ENCODE assay signal across 21 mouse cellular contexts in genomic region chr5:5032446-5032845, GRCm38 (mm10).
DNase-seq lines count a peak whose midpoint lies in the region; ATAC-seq lines count a peak whose summit lies in the region.
"Had no signal": no experiment of that assay in that cellular context is flagged by ENCODE, and none has a peak within 500 bp of the region (broad histone marks: within the 10 kb centered on the region; RNA-seq: fewer than 3 reads in every experiment).

No protein-coding gene starts in this region.

- H3K4me1 ChIP-seq in forebrain, embryonic 14.5 days (ENCODE audit: control insufficient read depth, insufficient read depth, low read length) = peaks cover 10% of the 10 kb centered on the region; the same call in 1 of the 2 replicates
- no peaks in the 10 kb centered on the region for H3K4me1 ChIP-seq in forebrain, embryonic 10.5 days
- peaks cover 16% of the 10 kb centered on the region for H3K4me1 ChIP-seq in forebrain, embryonic 15.5 days
- H3K4me1 ChIP-seq in hindbrain, embryonic 12.5 days = peaks cover 6% of the 10 kb centered on the region
- H3K4me1 ChIP-seq in midbrain, embryonic 15.5 days = peaks cover 9% of the 10 kb centered on the region; the same call in 1 of the 2 replicates
- H3K4me1 ChIP-seq: heart, embryonic 12.5 days; limb, embryonic 10.5 days had no signal

- no peak overlapping the region for H3K4me2 ChIP-seq in forebrain, embryonic 14.5 days (ENCODE audit: low read length)
- no peak overlapping the region for H3K4me2 ChIP-seq in forebrain, embryonic 15.5 days (replicated peaks)
- H3K4me2 ChIP-seq in hindbrain, embryonic 12.5 days (replicated peaks) = no peak overlapping the region
- no peak overlapping the region for H3K4me2 ChIP-seq in midbrain, embryonic 15.5 days
- H3K4me2 ChIP-seq: heart, embryonic 12.5 days had no signal

- no peak for ATAC-seq in forebrain, embryonic 14.5 days
- ATAC-seq in forebrain, embryonic 15.5 days (replicated peaks) = no peak
- 0 out of 2 replicates have a peak, but pooled peaks have one; percentile 41 for ATAC-seq in hindbrain, embryonic 12.5 days (ENCODE audit: low FRiP score)
- no peak for ATAC-seq in midbrain, embryonic 15.5 days (replicated peaks)
- no peak for ATAC-seq in frontal cortex, adult (ENCODE audit: low TSS enrichment)
- ATAC-seq: inflammation-experienced regulatory T-cells, adult 6 months; liver, postnatal 0 days had no signal

- WGBS in forebrain, embryonic 14.5 days = 78% methylated on average over 11 of the region's 11 CpGs
- WGBS in forebrain, embryonic 10.5 days = 86% methylated on average over 11 of the region's 11 CpGs
- WGBS in forebrain, embryonic 15.5 days = 75% methylated on average over 11 of the region's 11 CpGs
- WGBS in hindbrain, embryonic 12.5 days = 85% methylated on average over 11 of the region's 11 CpGs
- WGBS in midbrain, embryonic 15.5 days = 65% methylated on average over 11 of the region's 11 CpGs

- H3K36me3 ChIP-seq in forebrain, embryonic 14.5 days (ENCODE audit: control insufficient read depth, insufficient read depth, low read length) = 0 out of 2 replicates have a peak, but pooled peaks cover 2% of the 10 kb centered on the region
- no peaks in the 10 kb centered on the region for H3K36me3 ChIP-seq in forebrain, embryonic 10.5 days (replicated peaks)
- H3K36me3 ChIP-seq in forebrain, embryonic 15.5 days = no peaks in the 10 kb centered on the region
- no peaks in the 10 kb centered on the region for H3K36me3 ChIP-seq in hindbrain, embryonic 12.5 days
- H3K36me3 ChIP-seq in midbrain, embryonic 15.5 days (replicated peaks) = no peaks in the 10 kb centered on the region
- H3K36me3 ChIP-seq: heart, embryonic 12.5 days; limb, embryonic 10.5 days had no signal

- H3K9ac ChIP-seq in forebrain, embryonic 14.5 days (ENCODE audit: low read length) = no peak overlapping the region
- H3K9ac ChIP-seq in forebrain, embryonic 15.5 days (replicated peaks) = no peak overlapping the region
- H3K9ac ChIP-seq in hindbrain, embryonic 12.5 days = no peak overlapping the region
- no peak overlapping the region for H3K9ac ChIP-seq in midbrain, embryonic 15.5 days
- H3K9ac ChIP-seq: heart, embryonic 12.5 days; liver, postnatal 0 days had no signal

- no peaks in the 10 kb centered on the region for H3K27me3 ChIP-seq in forebrain, embryonic 14.5 days (replicated peaks; ENCODE audit: control insufficient read depth, insufficient read depth, low read length)
- H3K27me3 ChIP-seq in forebrain, embryonic 10.5 days (ENCODE audit: poor library complexity, severe bottlenecking) = no peaks in the 10 kb centered on the region
- no peaks in the 10 kb centered on the region for H3K27me3 ChIP-seq in forebrain, embryonic 15.5 days
- H3K27me3 ChIP-seq in hindbrain, embryonic 12.5 days = no peaks in the 10 kb centered on the region
- no peaks in the 10 kb centered on the region for H3K27me3 ChIP-seq in midbrain, embryonic 15.5 days (replicated peaks)
- H3K27me3 ChIP-seq: heart, embryonic 12.5 days had no signal

- DNase-seq in forebrain, embryonic 14.5 days (ENCODE audit: low spot score) = no peak
- DNase-seq in forebrain, embryonic 10.5 days (ENCODE audit: extremely low spot score, low spot score) = no peak
- no peak for DNase-seq in kidney, adult 18-20 months
- no peak for DNase-seq in right cerebral cortex, postnatal 36 days (ENCODE audit: low spot score in 2 of 2)
- DNase-seq: adrenal gland, postnatal 36 days; B cell, adult 2 months; cerebellum, adult 18-20 months; heart, postnatal 14 days; kidney, adult 9 months; kidney, postnatal 25 days; liver, postnatal 0 days; lung, postnatal 14 days; spleen, adult 18-20 months; thymus, postnatal 25 days had no signal

- H3K4me3 ChIP-seq in forebrain, embryonic 14.5 days (ENCODE audit: low read depth, low read length) = no peak overlapping the region
- no peak overlapping the region for H3K4me3 ChIP-seq in forebrain, embryonic 10.5 days
- no peak overlapping the region for H3K4me3 ChIP-seq in forebrain, embryonic 15.5 days
- no peak overlapping the region for H3K4me3 ChIP-seq in hindbrain, embryonic 12.5 days
- H3K4me3 ChIP-seq in midbrain, embryonic 15.5 days = no peak overlapping the region
- H3K4me3 ChIP-seq: heart, embryonic 12.5 days; limb, embryonic 10.5 days had no signal

- H3K9me3 ChIP-seq in forebrain, embryonic 14.5 days (replicated peaks; ENCODE audit: control insufficient read depth, low read length) = no peaks in the 10 kb centered on the region
- H3K9me3 ChIP-seq in forebrain, embryonic 10.5 days = no peaks in the 10 kb centered on the region
- H3K9me3 ChIP-seq in forebrain, embryonic 15.5 days = no peaks in the 10 kb centered on the region
- H3K9me3 ChIP-seq in hindbrain, embryonic 12.5 days (replicated peaks) = no peaks in the 10 kb centered on the region
- no peaks in the 10 kb centered on the region for H3K9me3 ChIP-seq in midbrain, embryonic 15.5 days
- H3K9me3 ChIP-seq: heart, embryonic 12.5 days; limb, embryonic 10.5 days had no signal

- H3K27ac ChIP-seq in forebrain, embryonic 14.5 days (ENCODE audit: low read depth, low read length) = 0 out of 2 replicates have a peak overlapping the region, but pooled peaks have one; percentile 30
- H3K27ac ChIP-seq in forebrain, embryonic 10.5 days = no peak overlapping the region
- H3K27ac ChIP-seq in forebrain, embryonic 15.5 days (replicated peaks) = 0 out of 2 replicates have a peak overlapping the region, but pooled peaks have one; percentile 7
- H3K27ac ChIP-seq in hindbrain, embryonic 12.5 days = peak overlapping the region; percentile 68
- H3K27ac ChIP-seq in midbrain, embryonic 15.5 days = peak overlapping the region; percentile 6; the same call in 1 of the 2 replicates
- H3K27ac ChIP-seq: limb, embryonic 10.5 days had no signal
